Mouse (Mus musculus): ENCODE measurements around the gene Havcr1.

GRCm38 (mm10) chr11:46698278-46698655 lies 36.6 kb upstream of the Havcr1 start:
- TF ChIP-seq POLR2A (IDR thresholded peaks at IDR 0.05; ENCODE audit: insufficient read depth, low read length) (no peak), CTCF (IDR thresholded peaks at IDR 0.05; ENCODE audit: low read depth, low read length) (no peak)

Data from ES-Bruce4 (cell line).